Mouse (Mus musculus): ENCODE results near the gene Zfp638. TPM values are rescaled to one million over a fixed set of nuclear protein-coding genes. Genes with fewer than 3 reads are reported as not detected.

Zfp638 gene
- polyA plus RNA-seq, 1 experiment, result 7.4 TPM

- no peaks in the 10 kb centered on the region for H3K27me3 ChIP-seq (replicated peaks; ENCODE audit: control insufficient read depth, insufficient read depth, low read length)
- no peak overlapping the region for H3K27ac ChIP-seq (ENCODE audit: insufficient read depth, low read depth, low read length)
- TF ChIP-seq CTCF (conservative IDR thresholded peaks at IDR 0.05; ENCODE audit: insufficient read depth, insufficient read length, low read depth, low read length) (no peak), POLR2A (IDR thresholded peaks at IDR 0.05; ENCODE audit: low read depth, low read length) (no peak)
- H3K4me1 ChIP-seq (ENCODE audit: control insufficient read depth, insufficient read depth, low read length), result no peaks in the 10 kb centered on the region; the same call in 1 of the 2 replicates
- H3K36me3 ChIP-seq (ENCODE audit: control insufficient read depth, insufficient read depth, low read length), result no peaks in the 10 kb centered on the region
- DNase-seq, result no peak
- WGBS, result 70% methylated on average over 4 of the region's 4 CpGs
- no peak overlapping the region for H3K4me3 ChIP-seq (ENCODE audit: insufficient read depth, low read depth, low read length)
Measured at GRCm38 (mm10) chr6:83908386-83908785, 41.5 kb downstream of the Zfp638 start.

- no peak overlapping the region for H3K4me3 ChIP-seq (ENCODE audit: insufficient read depth, low read depth, low read length)
- H3K27me3 ChIP-seq (replicated peaks; ENCODE audit: control insufficient read depth, insufficient read depth, low read length), result no peaks in the 10 kb centered on the region
- peak; percentile 4 for DNase-seq
- H3K36me3 ChIP-seq (ENCODE audit: control insufficient read depth, insufficient read depth, low read length), result no peaks in the 10 kb centered on the region
- no peak overlapping the region for H3K27ac ChIP-seq (ENCODE audit: insufficient read depth, low read depth, low read length)
- TF ChIP-seq POLR2A (IDR thresholded peaks at IDR 0.05; ENCODE audit: low read depth, low read length), result no peak
- TF ChIP-seq CTCF (conservative IDR thresholded peaks at IDR 0.05; ENCODE audit: insufficient read depth, insufficient read length, low read depth, low read length), result no peak
- 38% methylated on average over 4 of the region's 4 CpGs for WGBS
- H3K4me1 ChIP-seq (ENCODE audit: control insufficient read depth, insufficient read depth, low read length), result no peaks in the 10 kb centered on the region
Measured at GRCm38 (mm10) chr6:83913710-83914109, 46.8 kb downstream of the Zfp638 start.

GRCm38 (mm10) chr6:83914183-83914719, 47.3 kb downstream of the Zfp638 start:
- Histone ChIP-seq H3K27me3 (replicated peaks; ENCODE audit: control insufficient read depth, insufficient read depth, low read length) (no peaks in the 10 kb centered on the region), H3K4me3 (ENCODE audit: insufficient read depth, low read depth, low read length) (peak overlapping the region; percentile 77), H3K4me1 (ENCODE audit: control insufficient read depth, insufficient read depth, low read length) (no peaks in the 10 kb centered on the region), H3K36me3 (ENCODE audit: control insufficient read depth, insufficient read depth, low read length) (no peaks in the 10 kb centered on the region), H3K27ac (ENCODE audit: insufficient read depth, low read depth, low read length) (peak overlapping the region; percentile 80)
- WGBS, result under 1% methylated on average over 50 of the region's 50 CpGs
- TF ChIP-seq POLR2A (IDR thresholded peaks at IDR 0.05; ENCODE audit: low read depth, low read length) (peak; percentile 98), CTCF (conservative IDR thresholded peaks at IDR 0.05; ENCODE audit: insufficient read depth, insufficient read length, low read depth, low read length) (peak; percentile 98; the same call in 1 of the 2 replicates)
- peak; percentile 98 for DNase-seq

GRCm38 (mm10) chr6:83914720-83915271, 47.9 kb downstream of the Zfp638 start:
- Histone ChIP-seq H3K4me1 (ENCODE audit: control insufficient read depth, insufficient read depth, low read length) (no peaks in the 10 kb centered on the region), H3K4me3 (ENCODE audit: insufficient read depth, low read depth, low read length) (peak overlapping the region; percentile 77), H3K27me3 (replicated peaks; ENCODE audit: control insufficient read depth, insufficient read depth, low read length) (no peaks in the 10 kb centered on the region), H3K36me3 (ENCODE audit: control insufficient read depth, insufficient read depth, low read length) (no peaks in the 10 kb centered on the region), H3K27ac (ENCODE audit: insufficient read depth, low read depth, low read length) (peak overlapping the region; percentile 80)
- no peak for DNase-seq
- no peak for TF ChIP-seq POLR2A (IDR thresholded peaks at IDR 0.05; ENCODE audit: low read depth, low read length)
- TF ChIP-seq CTCF (conservative IDR thresholded peaks at IDR 0.05; ENCODE audit: insufficient read depth, insufficient read length, low read depth, low read length), result no peak
- WGBS, result under 1% methylated on average over 40 of the region's 40 CpGs

- no peaks in the 10 kb centered on the region for H3K4me1 ChIP-seq (ENCODE audit: control insufficient read depth, insufficient read depth, low read length)
- 69% methylated on average over 1 of the region's 1 CpGs for WGBS
- DNase-seq, result peak; percentile 40
- TF ChIP-seq POLR2A (IDR thresholded peaks at IDR 0.05; ENCODE audit: low read depth, low read length), result no peak
- no peak for TF ChIP-seq CTCF (conservative IDR thresholded peaks at IDR 0.05; ENCODE audit: insufficient read depth, insufficient read length, low read depth, low read length)
- H3K36me3 ChIP-seq (ENCODE audit: control insufficient read depth, insufficient read depth, low read length), result no peaks in the 10 kb centered on the region
- H3K27ac ChIP-seq (ENCODE audit: insufficient read depth, low read depth, low read length), result no peak overlapping the region
- no peak overlapping the region for H3K4me3 ChIP-seq (ENCODE audit: insufficient read depth, low read depth, low read length)
- H3K27me3 ChIP-seq (replicated peaks; ENCODE audit: control insufficient read depth, insufficient read depth, low read length), result no peaks in the 10 kb centered on the region
Measured at GRCm38 (mm10) chr6:83927418-83927817, 60.5 kb downstream of the Zfp638 start.

- 52% methylated on average over 2 of the region's 2 CpGs for WGBS
- H3K36me3 ChIP-seq (ENCODE audit: control insufficient read depth, insufficient read depth, low read length), result no peaks in the 10 kb centered on the region
- peak; percentile 9 for DNase-seq
Measured at GRCm38 (mm10) chr6:83928225-83928624, 61.3 kb downstream of the Zfp638 start.

GRCm38 (mm10) chr6:83939492-83939891, 72.6 kb downstream of the Zfp638 start:
- Histone ChIP-seq H3K36me3 (ENCODE audit: control insufficient read depth, insufficient read depth, low read length) (peaks cover under 1% of the 10 kb centered on the region), H3K27ac (ENCODE audit: insufficient read depth, low read depth, low read length) (no peak overlapping the region), H3K4me3 (ENCODE audit: insufficient read depth, low read depth, low read length) (no peak overlapping the region), H3K4me1 (ENCODE audit: control insufficient read depth, insufficient read depth, low read length) (no peaks in the 10 kb centered on the region), H3K27me3 (replicated peaks; ENCODE audit: control insufficient read depth, insufficient read depth, low read length) (no peaks in the 10 kb centered on the region)
- 89% methylated on average over 2 of the region's 2 CpGs for WGBS
- no peak for TF ChIP-seq CTCF (conservative IDR thresholded peaks at IDR 0.05; ENCODE audit: insufficient read depth, insufficient read length, low read depth, low read length)
- TF ChIP-seq POLR2A (IDR thresholded peaks at IDR 0.05; ENCODE audit: low read depth, low read length), result no peak
- DNase-seq, result no peak

More at GRCm38 (mm10) chr6:83928225-83928624, 61.3 kb downstream of the Zfp638 start:
- Histone ChIP-seq H3K27ac (ENCODE audit: insufficient read depth, low read depth, low read length) (no peak overlapping the region), H3K4me3 (ENCODE audit: insufficient read depth, low read depth, low read length) (no peak overlapping the region), H3K4me1 (ENCODE audit: control insufficient read depth, insufficient read depth, low read length) (no peaks in the 10 kb centered on the region), H3K27me3 (replicated peaks; ENCODE audit: control insufficient read depth, insufficient read depth, low read length) (no peaks in the 10 kb centered on the region)
- TF ChIP-seq CTCF (conservative IDR thresholded peaks at IDR 0.05; ENCODE audit: insufficient read depth, insufficient read length, low read depth, low read length) (no peak), POLR2A (IDR thresholded peaks at IDR 0.05; ENCODE audit: low read depth, low read length) (no peak)

Measured in kidney, adult 2 months (tissue).